Mouse (Mus musculus): ENCODE measurements at regions not wholly inside any gene's neighbourhood (a gene's known extent, or its start where the extent isn't known, plus 50 kb on each side); places are given as distances from the start of the nearest gene placed in this dataset.

DNA sequence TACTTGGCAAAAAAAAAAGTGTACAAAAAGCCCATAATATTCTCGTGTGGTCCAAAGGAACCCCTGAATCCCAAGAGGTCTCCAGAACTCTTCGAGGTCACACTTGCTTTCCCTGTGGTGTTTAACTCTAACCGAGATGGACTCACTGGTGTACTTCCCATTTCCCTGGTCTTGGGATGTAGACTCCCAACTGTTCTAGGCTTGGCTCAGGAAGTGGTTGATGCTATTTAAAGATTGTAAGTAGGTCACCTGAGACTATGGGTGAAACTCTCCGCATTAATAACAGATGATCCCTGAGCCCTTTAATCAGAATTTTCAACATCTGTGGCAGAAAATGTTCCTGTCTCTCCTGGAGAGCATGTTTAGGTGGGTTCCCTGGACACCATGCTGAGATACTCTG is 185.6 kb upstream of the Gm15217 start:
- no peak for TF ChIP-seq POLR2A (IDR thresholded peaks at IDR 0.05; ENCODE audit: borderline replicate concordance, low read depth, low read length)
- TF ChIP-seq CTCF (IDR thresholded peaks at IDR 0.05; ENCODE audit: low read depth, low read length), result no peak

Measured in bone marrow macrophage, adult 2 months (primary cell).